Mouse (Mus musculus) urinary bladder, adult 18-20 months (tissue): Measurements from ENCODE around the gene Tomm70a.

Experiments
- DNase-seq, 2 experiments: peaks; one replicate each; pipeline ENCODE4 v3.0.0; 2022; ENCODE audit warnings: low spot score in 2 of 2, mixed read lengths in 2 of 2

Gene Tomm70a

GRCm38 (mm10) chr16:57190390-57190789, 68.9 kb downstream of the Tomm70a start:
- DNase-seq: no peak

DNA sequence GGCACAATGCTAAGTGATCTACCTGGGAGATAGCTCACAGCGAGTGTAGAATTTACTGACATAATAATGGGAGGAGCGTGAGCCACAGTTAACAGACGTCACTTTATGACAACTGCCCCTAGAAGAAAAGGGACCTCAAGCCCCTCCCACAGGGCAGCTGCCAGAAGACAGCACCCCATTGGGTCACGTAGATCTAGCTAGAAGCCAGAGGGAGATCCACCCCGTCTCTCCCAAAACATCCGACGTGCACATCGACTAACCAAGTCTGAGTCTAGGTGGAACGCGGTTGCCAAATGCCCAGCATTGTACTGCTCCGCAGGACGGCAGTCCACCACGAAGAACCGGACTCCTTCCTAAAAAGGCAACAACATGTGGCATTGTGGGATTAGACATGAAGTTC, 69.7 kb downstream of the Tomm70a start:
- DNase-seq: no peak

- no peak for DNase-seq
Measured at GRCm38 (mm10) chr16:57196590-57196989, 75.1 kb downstream of the Tomm70a start.

DNA sequence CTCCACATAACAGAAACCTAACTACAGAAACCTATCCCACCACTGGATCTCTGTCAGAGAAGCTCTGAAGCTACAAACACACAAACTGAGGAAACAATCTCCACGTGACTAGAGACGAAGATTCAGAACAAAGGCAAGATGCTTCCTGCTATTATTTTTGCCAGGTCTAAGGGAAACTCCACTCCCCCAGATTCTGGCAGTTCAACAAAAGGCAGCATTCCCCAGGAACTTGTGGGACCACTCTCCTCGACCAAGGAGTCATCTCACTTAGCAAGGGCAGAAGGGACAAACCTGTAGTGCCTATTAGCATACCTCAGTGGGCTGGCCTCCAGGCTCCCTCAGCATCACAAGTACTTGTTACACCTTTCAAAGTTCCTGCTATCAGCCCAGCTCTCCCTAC, 75.8 kb downstream of the Tomm70a start:
- DNase-seq: no peak
